Mouse (Mus musculus): Measurements from ENCODE around the gene Sept12.

DNA sequence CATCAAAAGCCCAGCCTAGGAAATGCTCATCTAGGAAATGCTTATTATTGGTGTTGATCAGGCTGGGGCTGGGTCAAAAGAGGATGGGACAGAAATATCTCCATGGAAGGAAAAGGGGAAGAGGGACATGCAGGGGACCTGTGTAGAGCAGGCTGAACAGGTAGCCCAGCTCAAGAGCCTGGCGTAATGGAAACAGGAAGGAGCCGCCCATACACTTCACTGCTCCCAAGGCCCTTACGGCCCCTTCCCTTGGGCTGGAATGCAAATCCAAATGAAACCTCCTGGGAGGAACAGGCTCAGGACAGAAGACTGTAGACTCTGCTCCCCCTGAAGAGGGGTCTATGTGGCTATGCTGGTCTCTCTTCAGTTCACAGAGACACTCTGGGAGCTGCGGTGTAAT, 16.9 kb upstream of the Sept12 start:
- TF ChIP-seq GATA1 (IDR thresholded peaks at IDR 0.05; ENCODE audit: low read length): no peak
- TF ChIP-seq TAL1 (IDR thresholded peaks at IDR 0.05; ENCODE audit: low read length): no peak
